Mouse (Mus musculus) kidney, embryonic 16.5 days (tissue): Measurements from ENCODE around the gene Nup107. TPM values are rescaled to one million over a fixed set of nuclear protein-coding genes. Genes with fewer than 3 reads are reported as not detected.
A peak's percentile ranks its signal among the peaks of the same experiment; 100 is the strongest.

Experiments
- ATAC-seq: fragments of 200-750 bp; cut with Nextera tagmentation; 2 replicates; pipeline ENCODE4 v1.8.0; 2017; ENCODE audit warnings: moderate TSS enrichment; ENCODE audit not compliant: low FRiP score, low TSS enrichment
- H3K27ac ChIP-seq: fragments of 300-500 bp; sonication (generic); 2 replicates; pipeline ENCODE4 v1.5.1; 2014; ENCODE audit warnings: low read length
- H3K27me3 ChIP-seq: fragments of 300-500 bp; sonication (generic); 2 replicates; pipeline ENCODE4 v1.6.1; 2014; ENCODE audit warnings: low read length, control low read depth, mixed read lengths; ENCODE audit not compliant: insufficient read depth
- H3K36me3 ChIP-seq: fragments of 300-500 bp; sonication (generic); 2 replicates; pipeline ENCODE4 v1.6.1; 2014; ENCODE audit warnings: low read length, control low read depth, mixed read lengths; ENCODE audit not compliant: insufficient read depth
- H3K4me1 ChIP-seq: fragments of 300-500 bp; sonication (generic); 2 replicates; pipeline ENCODE4 v1.6.1; 2014; ENCODE audit warnings: low read length, control low read depth, mixed read lengths; ENCODE audit not compliant: insufficient read depth
- H3K4me2 ChIP-seq: fragments of 300-500 bp; sonication (generic); replicated peaks from 2 replicates; pipeline ENCODE4 v1.6.1; 2014; ENCODE audit warnings: low read depth, low read length
- H3K4me3 ChIP-seq: fragments of 300-500 bp; sonication (generic); 2 replicates; pipeline ENCODE4 v1.5.1; 2014; ENCODE audit warnings: mild to moderate bottlenecking, low read length
- H3K9ac ChIP-seq: fragments of 300-500 bp; sonication (generic); replicated peaks from 2 replicates; pipeline ENCODE4 v1.6.1; 2014; ENCODE audit warnings: low read length
- H3K9me3 ChIP-seq: fragments of 300-500 bp; sonication (generic); 2 replicates; pipeline ENCODE4 v1.6.1; 2016; ENCODE audit warnings: low read length, control low read depth
- WGBS: fragments of 180-500 bp; shearing (Covaris S2); extraction: QIAGEN DNeasy Blood & Tissue Kit; methylation state at CpG from one replicate; pipeline ENCODE4 v1.1.7; 2014; 5-methylcytosine and 5-hydroxymethylcytosine counted together
- polyA plus RNA-seq: library from polyadenylated mRNA; unstranded; fragments of >200 nt; fragmentation: Nextera tagmentation; extraction: Ambion mirVana; gene quantifications from 2 replicates; pipeline ENCODE4 v1.2.1, GENCODE M21; 2015

Gene Nup107
- polyA plus RNA-seq, 1 experiment from 2014 or later = 64.8 TPM

DNA sequence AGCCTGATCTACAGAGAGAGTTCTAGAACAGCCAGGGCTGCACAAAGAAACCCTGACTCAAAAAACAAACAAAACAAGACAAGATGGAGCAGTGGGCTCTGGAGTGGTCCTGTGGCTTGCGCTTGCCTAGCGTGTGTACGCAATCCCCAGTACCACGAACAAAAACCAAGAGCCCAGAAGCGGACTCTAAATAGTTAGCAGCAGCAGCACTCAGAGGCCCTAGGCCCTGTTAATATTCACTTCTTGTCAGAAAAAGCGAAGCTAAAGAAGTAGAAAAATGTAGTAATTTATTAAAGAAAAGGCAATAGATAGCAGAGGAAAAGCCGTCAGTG lies 37.9 kb downstream of the Nup107 start:
- Histone ChIP-seq H3K4me2 (no peak overlapping the region), H3K36me3 (peaks cover 73% of the 10 kb centered on the region), H3K4me3 (no peak overlapping the region), H3K27me3 (no peaks in the 10 kb centered on the region), H3K27ac (no peak overlapping the region), H3K9me3 (0 out of 2 replicates have a peak, but pooled peaks cover 3% of the 10 kb centered on the region), H3K4me1 (no peaks in the 10 kb centered on the region), H3K9ac (no peak overlapping the region)
- 95% methylated on average over 7 of the region's 7 CpGs for WGBS
- ATAC-seq = no peak

DNA sequence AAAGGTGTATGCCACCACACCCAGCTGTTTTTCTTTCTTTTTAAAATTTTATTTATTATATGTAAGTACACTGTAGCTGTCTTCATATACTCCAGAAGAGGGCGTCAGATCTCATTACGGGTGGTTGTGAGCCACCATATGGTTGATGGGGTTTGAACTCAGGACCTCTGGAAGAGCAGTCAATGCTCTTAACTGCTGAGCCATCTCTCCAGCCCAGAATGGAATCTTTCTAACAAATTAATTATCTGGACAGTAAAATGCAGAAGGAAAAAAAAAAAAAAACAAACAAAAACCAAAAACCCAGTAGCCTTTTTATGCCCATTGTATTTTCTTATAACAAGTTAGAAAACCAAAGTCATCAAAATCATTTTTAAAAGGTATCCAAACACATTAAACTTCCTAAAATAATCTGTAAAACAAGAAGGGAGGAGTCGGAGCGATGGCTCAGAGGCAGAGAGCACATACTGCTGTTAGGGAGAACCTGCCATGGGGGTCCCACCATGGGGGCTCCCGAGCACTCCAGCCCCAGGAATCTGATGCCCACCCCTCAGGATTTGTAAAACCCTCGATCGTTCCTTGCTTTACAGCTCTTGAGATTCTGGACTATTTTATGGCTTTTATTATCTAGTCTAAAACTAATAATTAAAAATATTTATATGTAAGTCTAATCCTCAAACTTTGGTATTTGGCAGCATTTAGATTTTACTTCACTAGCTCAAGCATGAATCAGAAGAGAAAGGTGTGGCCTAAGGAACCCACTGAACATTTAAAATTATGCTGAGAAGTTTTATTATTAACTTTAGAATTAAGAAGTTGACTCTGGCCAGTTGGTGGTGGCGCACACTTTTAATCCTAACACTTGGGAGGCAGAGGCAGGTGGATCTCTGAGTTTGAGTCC lies 38.5 kb downstream of the Nup107 start:
- no peak overlapping the region for H3K4me2 ChIP-seq
- 97% methylated on average over 8 of the region's 8 CpGs for whole genome bisulfite sequencing
- H3K27ac ChIP-seq = no peak overlapping the region
- H3K4me3 ChIP-seq = no peak overlapping the region
- H3K27me3 ChIP-seq = no peaks in the 10 kb centered on the region
- H3K9ac ChIP-seq = no peak overlapping the region
- peaks cover 73% of the 10 kb centered on the region for H3K36me3 ChIP-seq
- H3K9me3 ChIP-seq = 0 out of 2 replicates have a peak, but pooled peaks cover 3% of the 10 kb centered on the region
- no peaks in the 10 kb centered on the region for H3K4me1 ChIP-seq
- ATAC-seq = no peak

DNA sequence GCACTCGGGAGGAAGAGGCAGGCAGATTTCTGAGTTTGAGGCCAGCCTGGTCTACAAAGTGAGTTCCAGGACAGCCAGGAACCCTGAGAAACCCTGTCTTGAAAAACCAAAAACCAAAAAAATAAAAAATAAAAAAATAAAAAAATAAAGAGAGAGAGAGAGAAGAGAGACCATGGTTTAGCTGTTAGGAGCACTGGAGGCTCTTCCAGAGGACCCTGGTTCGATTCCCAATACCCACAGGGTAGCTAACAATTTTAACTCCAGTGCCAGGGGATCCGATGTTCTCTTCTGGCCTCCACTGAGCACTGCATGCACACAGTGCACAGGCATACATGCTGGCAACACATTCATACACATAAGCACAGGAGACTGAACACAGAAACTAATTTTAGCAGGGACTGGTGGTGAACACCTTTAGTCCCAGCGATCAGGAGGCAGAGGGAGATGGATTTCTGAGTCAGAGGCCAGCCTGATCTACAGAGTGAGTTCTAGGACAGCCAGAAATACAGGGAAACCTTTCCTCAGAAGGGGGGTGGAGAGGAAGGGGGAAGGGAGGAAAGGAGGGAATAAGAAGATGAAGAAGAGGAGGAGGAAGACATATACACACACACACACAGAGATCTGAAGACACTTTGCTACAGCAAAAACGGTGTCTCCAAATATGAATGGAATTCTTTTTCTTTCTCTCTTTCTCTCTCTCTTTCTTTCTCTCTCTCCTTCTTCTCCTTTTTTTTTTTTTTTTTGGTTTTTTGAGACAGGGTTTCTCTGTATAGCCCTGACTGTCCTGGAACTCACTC lies 39.5 kb downstream of the Nup107 start:
- 90% methylated on average over 5 of the region's 5 CpGs for WGBS
- H3K27ac ChIP-seq = no peak overlapping the region
- ATAC-seq = no peak
- 0 out of 2 replicates have a peak, but pooled peaks cover 3% of the 10 kb centered on the region for H3K9me3 ChIP-seq
- peaks cover 72% of the 10 kb centered on the region for H3K36me3 ChIP-seq
- H3K9ac ChIP-seq = no peak overlapping the region
- H3K4me3 ChIP-seq = no peak overlapping the region
- H3K27me3 ChIP-seq = no peaks in the 10 kb centered on the region
- no peaks in the 10 kb centered on the region for H3K4me1 ChIP-seq
- H3K4me2 ChIP-seq = no peak overlapping the region

DNA sequence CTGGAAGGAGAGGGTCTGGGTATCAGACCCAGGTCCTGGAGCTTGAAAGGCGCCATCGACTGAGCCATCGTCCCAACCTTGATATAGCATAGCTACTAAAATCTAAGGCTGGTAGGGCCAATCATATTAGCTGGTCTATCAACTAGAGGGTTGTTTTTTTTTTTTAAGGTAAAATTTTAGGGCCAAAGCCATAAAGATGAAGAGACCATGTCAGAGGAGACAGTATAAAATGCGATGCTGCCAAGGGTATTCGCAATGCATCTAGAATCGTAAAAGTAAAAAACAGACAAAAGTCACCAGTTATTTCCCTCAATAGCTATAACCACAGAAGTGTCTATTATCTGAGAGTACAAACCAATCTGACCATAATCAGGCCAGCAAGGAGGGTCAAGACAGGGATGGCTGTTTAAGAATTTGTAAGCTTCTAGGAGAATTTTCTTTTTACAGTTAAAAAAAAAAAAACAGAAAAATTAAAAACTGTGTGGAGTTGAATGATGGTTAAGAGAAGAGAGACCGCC lies 40.1 kb downstream of the Nup107 start:
- ATAC-seq = no peak
- Histone ChIP-seq H3K4me2 (no peak overlapping the region), H3K4me3 (no peak overlapping the region), H3K9me3 (0 out of 2 replicates have a peak, but pooled peaks cover 3% of the 10 kb centered on the region), H3K4me1 (no peaks in the 10 kb centered on the region), H3K27me3 (no peaks in the 10 kb centered on the region), H3K36me3 (peaks cover 68% of the 10 kb centered on the region), H3K27ac (no peak overlapping the region), H3K9ac (no peak overlapping the region)
- WGBS = 95% methylated on average over 7 of the region's 7 CpGs

DNA sequence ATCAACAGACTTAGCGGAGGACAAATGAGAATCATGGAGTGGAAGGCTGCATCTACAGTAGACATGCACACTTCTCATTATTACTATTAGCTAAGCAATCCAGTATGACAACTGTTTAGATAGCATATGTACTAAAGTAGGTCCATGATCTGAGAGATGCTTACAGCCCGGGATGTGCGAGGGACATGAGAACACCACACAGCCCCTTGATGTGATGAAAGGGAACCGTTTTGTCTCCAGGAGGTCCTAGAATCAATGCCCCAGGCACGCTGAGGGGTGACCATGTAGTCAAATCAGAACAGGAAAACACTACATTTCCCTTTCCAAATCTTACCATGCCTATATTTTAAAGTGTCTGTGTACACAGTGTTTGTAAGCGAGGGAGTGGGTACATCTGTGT lies 40.8 kb downstream of the Nup107 start:
- Histone ChIP-seq H3K27ac (no peak overlapping the region), H3K36me3 (peaks cover 62% of the 10 kb centered on the region), H3K4me2 (no peak overlapping the region), H3K4me1 (no peaks in the 10 kb centered on the region), H3K27me3 (no peaks in the 10 kb centered on the region), H3K4me3 (no peak overlapping the region), H3K9ac (no peak overlapping the region), H3K9me3 (0 out of 2 replicates have a peak, but pooled peaks cover 3% of the 10 kb centered on the region)
- 89% methylated on average over 6 of the region's 6 CpGs for WGBS
- no peak for ATAC-seq

DNA sequence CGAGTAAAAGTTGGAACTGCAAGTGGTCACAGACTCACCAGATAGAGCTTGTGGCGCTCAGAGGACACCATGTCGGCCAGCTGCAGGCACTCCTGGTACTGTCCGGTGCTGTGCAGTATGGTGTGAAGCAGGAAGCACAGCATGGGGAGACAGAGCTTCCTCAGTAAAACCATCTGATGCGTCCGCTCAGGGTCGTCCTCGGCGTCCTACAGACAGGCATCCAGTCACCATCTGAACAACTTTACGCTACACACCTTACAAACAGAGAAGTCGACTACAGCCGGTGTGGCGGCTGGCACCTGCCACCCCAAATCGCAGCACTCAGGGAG lies 41.3 kb downstream of the Nup107 start:
- Histone ChIP-seq H3K9me3 (0 out of 2 replicates have a peak, but pooled peaks cover 3% of the 10 kb centered on the region), H3K27me3 (no peaks in the 10 kb centered on the region), H3K4me2 (no peak overlapping the region), H3K4me3 (no peak overlapping the region), H3K4me1 (no peaks in the 10 kb centered on the region), H3K27ac (no peak overlapping the region), H3K36me3 (peaks cover 57% of the 10 kb centered on the region), H3K9ac (no peak overlapping the region)
- WGBS = 96% methylated on average over 14 of the region's 14 CpGs
- ATAC-seq = no peak

DNA sequence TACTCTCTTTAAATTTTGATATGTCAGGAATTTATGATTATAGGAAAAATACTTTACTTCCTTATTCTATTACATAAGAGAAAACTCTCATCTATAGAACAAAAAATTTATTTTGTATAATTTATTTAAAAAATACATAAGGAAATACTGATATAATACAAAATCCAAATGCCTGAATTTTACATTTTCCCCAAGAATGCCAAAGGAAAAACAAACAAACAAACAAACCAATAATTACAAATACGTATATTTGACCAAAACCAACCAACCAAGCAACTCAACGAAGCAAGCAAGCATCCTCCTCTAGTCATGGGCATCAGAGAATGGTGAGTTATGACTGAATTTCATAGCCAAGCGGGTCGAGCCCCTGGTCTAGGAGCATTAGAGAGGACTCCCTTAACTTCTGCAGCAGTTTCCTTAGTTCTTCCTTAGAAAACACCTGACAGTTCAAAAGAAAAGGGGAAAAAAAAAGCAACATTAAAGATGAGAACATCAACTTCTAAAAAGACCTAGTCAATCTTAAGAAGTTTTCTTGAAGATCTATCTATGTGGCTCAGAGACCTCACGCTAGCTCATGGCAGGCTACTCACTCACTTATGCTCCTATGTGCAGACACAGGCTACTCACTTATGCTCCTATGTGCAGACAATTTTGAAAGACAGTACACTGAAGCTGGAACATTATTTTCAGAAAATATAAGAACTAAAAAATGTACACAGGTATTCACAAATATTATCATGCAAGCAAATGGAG lies 41.8 kb downstream of the Nup107 start:
- WGBS = 96% methylated on average over 5 of the region's 5 CpGs
- H3K36me3 ChIP-seq = peaks cover 52% of the 10 kb centered on the region
- H3K4me2 ChIP-seq = no peak overlapping the region

DNA sequence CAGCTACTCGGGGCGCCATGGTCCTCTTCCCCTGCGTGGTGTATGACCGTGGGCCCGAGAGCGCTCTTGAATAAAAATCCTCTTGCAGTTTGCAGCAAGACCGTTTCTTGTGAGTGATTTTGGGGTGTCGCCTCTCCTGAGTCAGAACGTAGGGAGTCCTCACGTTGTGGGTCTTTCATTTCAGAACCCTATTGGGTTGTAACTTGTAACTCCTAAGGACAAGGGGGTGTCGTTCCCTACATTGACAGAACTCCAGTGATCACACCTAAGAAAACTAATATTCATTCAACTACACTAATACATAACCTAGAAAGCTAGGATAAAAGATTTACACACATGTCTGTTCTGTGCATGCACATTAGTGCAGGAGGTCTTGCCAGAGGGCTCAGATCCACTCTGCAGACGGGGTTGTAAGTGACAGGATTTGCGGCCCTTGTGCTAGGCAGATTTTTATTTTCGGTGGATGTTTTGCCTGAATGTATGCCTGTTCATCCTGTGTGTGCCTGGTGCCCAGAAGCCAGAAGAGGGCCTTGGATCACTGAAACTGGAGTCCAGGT lies 42.6 kb downstream of the Nup107 start:
- Histone ChIP-seq H3K9me3 (0 out of 2 replicates have a peak, but pooled peaks cover 3% of the 10 kb centered on the region), H3K36me3 (peaks cover 44% of the 10 kb centered on the region), H3K4me1 (peaks cover 6% of the 10 kb centered on the region), H3K4me2 (no peak overlapping the region), H3K27ac (no peak overlapping the region), H3K4me3 (no peak overlapping the region), H3K27me3 (no peaks in the 10 kb centered on the region), H3K9ac (no peak overlapping the region)
- no peak for ATAC-seq
- 96% methylated on average over 14 of the region's 14 CpGs for WGBS

More for the DNA sequence above, 41.8 kb downstream of the Nup107 start:
- Histone ChIP-seq H3K4me3 (no peak overlapping the region), H3K9ac (no peak overlapping the region), H3K9me3 (0 out of 2 replicates have a peak, but pooled peaks cover 3% of the 10 kb centered on the region), H3K4me1 (no peaks in the 10 kb centered on the region), H3K27ac (no peak overlapping the region), H3K27me3 (no peaks in the 10 kb centered on the region)
- no peak for ATAC-seq

DNA sequence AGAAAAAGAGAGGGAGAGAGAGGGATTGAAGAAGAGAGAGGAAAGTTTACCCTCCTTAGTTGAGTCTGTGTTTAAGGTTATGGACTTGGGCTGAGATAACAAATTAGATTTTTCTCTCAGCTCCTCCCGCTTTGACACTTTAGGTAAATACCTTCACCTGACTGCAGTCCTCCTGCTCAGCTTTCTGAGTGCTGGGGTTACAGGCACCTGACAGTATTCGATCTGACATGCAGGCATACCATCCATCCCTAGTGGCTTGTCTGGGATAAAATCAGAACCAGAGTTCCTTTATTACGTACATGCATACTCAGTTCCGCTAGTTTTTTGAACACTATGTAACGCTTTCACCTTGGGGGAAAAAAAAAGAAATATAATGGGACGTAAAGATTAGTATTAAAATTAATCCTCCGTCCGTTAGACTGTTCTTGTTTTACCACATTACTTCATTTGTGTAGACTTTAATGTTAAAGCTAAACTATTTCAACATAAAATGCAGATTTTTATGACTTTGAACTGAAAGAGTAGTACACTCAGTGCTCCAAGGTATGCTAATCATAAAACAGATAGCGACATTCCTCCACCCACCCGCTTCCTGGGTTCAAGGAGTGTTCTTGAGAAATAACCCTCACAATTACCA lies 43.3 kb downstream of the Nup107 start:
- ATAC-seq = no peak
- Histone ChIP-seq H3K4me2 (no peak overlapping the region), H3K27me3 (no peaks in the 10 kb centered on the region), H3K27ac (peak overlapping the region; percentile 20; the same call in 1 of the 2 replicates), H3K4me1 (peaks cover 9% of the 10 kb centered on the region), H3K9me3 (0 out of 2 replicates have a peak, but pooled peaks cover 3% of the 10 kb centered on the region), H3K9ac (no peak overlapping the region), H3K36me3 (peaks cover 40% of the 10 kb centered on the region), H3K4me3 (no peak overlapping the region)
- WGBS = 97% methylated on average over 10 of the region's 10 CpGs
